Mouse (Mus musculus) CH12.LX (cell line): ENCODE data around the gene Bmp6. TPM values are rescaled to one million over a fixed set of nuclear protein-coding genes. Genes with fewer than 3 reads are reported as not detected.

Experiments
- DNase-seq: peaks from one replicate; pipeline ENCODE4 v3.0.0-alpha.2; 2013; ENCODE audit errors: extremely low read depth
- H3K27ac ChIP-seq: 2 replicates; pipeline ENCODE4 v1.5.1; 2012; ENCODE audit warnings: low read depth, mild to moderate bottlenecking, control low read depth, moderate library complexity; ENCODE audit not compliant: insufficient read depth
- H3K27me3 ChIP-seq: replicated peaks from 2 replicates; pipeline ENCODE3; 2012; ENCODE audit warnings: inconsistent platforms
- H3K36me3 ChIP-seq, 2 experiments: replicated peaks in 1 of 2; 2 replicates each; pipeline versions ENCODE3 to v1.6.1; 2012; ENCODE audit warnings: inconsistent platforms in 1 of 2, low read length in 1 of 2, mild to moderate bottlenecking in 1 of 2, mixed read lengths in 1 of 2, moderate library complexity in 1 of 2; ENCODE audit not compliant: control insufficient read depth in 1 of 2, insufficient read depth in 1 of 2
- H3K4me1 ChIP-seq, 2 experiments: 2 replicates each; pipeline ENCODE4 v1.6.1; 2012; ENCODE audit warnings: inconsistent platforms in 1 of 2, moderate library complexity in 1 of 2; ENCODE audit not compliant: insufficient read depth in 2 of 2, control insufficient read depth in 1 of 2
- H3K4me2 ChIP-seq: 2 replicates; pipeline ENCODE4 v1.6.1; 2012; ENCODE audit warnings: low read depth, mild to moderate bottlenecking, control low read depth; ENCODE audit not compliant: poor library complexity, insufficient read depth, severe bottlenecking
- H3K4me3 ChIP-seq, 3 experiments: fragments of 150-350 bp in 1 of 3; sonication (generic) in 1 of 3; replicated peaks in 1 of 3; 2 replicates each; pipeline versions ENCODE3 to v1.5.1; 2011 to 2012; ENCODE audit warnings: low read depth in 2 of 3, low read length in 2 of 3, mild to moderate bottlenecking in 2 of 3, moderate library complexity in 2 of 3, control low read depth in 1 of 3, improper control_type of control experiment in 1 of 3, inconsistent platforms in 1 of 3, mixed read lengths in 1 of 3; ENCODE audit not compliant: poor library complexity in 1 of 3
- H3K79me2 ChIP-seq: replicated peaks from 2 replicates; pipeline ENCODE4 v1.6.1; 2012; ENCODE audit warnings: mild to moderate bottlenecking, moderate library complexity; ENCODE audit not compliant: control insufficient read depth, poor library complexity, insufficient read depth, severe bottlenecking; ENCODE audit errors: extremely low read depth
- H3K9ac ChIP-seq: 2 replicates; pipeline ENCODE4 v1.6.1; 2012; ENCODE audit warnings: low read depth, mild to moderate bottlenecking, control low read depth, moderate library complexity; ENCODE audit not compliant: insufficient read depth
- H3K9me3 ChIP-seq: replicated peaks from 2 replicates; pipeline ENCODE3; 2012; ENCODE audit warnings: low read length, inconsistent platforms, mixed read lengths
- CHD2 ChIP-seq: IDR thresholded peaks from 2 replicates; pipeline ENCODE4 v1.6.1; 2011; ENCODE audit warnings: low read length, improper control_type of control experiment
- EP300 ChIP-seq: IDR thresholded peaks from 2 replicates; pipeline ENCODE4 v1.6.1; 2011; ENCODE audit warnings: low read length, improper control_type of control experiment
- ETS1 ChIP-seq: conservative IDR thresholded peaks from 2 replicates; pipeline ENCODE4 v1.6.1; 2012; ENCODE audit warnings: low read depth, mild to moderate bottlenecking, inconsistent platforms, low read length, improper control_type of control experiment, moderate library complexity
- GABPA ChIP-seq: IDR thresholded peaks from 2 replicates; pipeline ENCODE4 v1.6.1; 2012; ENCODE audit warnings: low read depth, low read length, improper control_type of control experiment, inconsistent platforms; ENCODE audit not compliant: insufficient replicate concordance
- IRF4 ChIP-seq: IDR thresholded peaks from 2 replicates; pipeline ENCODE4 v1.6.1; 2014; ENCODE audit warnings: low read depth, mild to moderate bottlenecking, inconsistent platforms, low read length, improper control_type of control experiment
- MAFK ChIP-seq: IDR thresholded peaks from 2 replicates; pipeline ENCODE4 v1.6.1; 2011; ENCODE audit warnings: low read length, improper control_type of control experiment; ENCODE audit not compliant: insufficient replicate concordance
- MAX ChIP-seq: IDR thresholded peaks from 2 replicates; pipeline ENCODE4 v1.6.1; 2011; ENCODE audit warnings: low read length, improper control_type of control experiment
- MAZ ChIP-seq: IDR thresholded peaks from 2 replicates; pipeline ENCODE4 v1.6.1; 2012; ENCODE audit warnings: low read depth, mild to moderate bottlenecking, inconsistent platforms, low read length, improper control_type of control experiment, moderate library complexity
- NELFE ChIP-seq: IDR thresholded peaks from 2 replicates; pipeline ENCODE4 v1.6.1; 2011; ENCODE audit warnings: low read depth, low read length, improper control_type of control experiment
- NRF1 ChIP-seq: IDR thresholded peaks from 2 replicates; pipeline ENCODE4 v1.6.1; 2014; ENCODE audit warnings: low read depth, mild to moderate bottlenecking, inconsistent platforms, low read length, improper control_type of control experiment, moderate library complexity
- RAD21 ChIP-seq: IDR thresholded peaks from 2 replicates; pipeline ENCODE4 v1.6.1; 2011; ENCODE audit warnings: low read depth, mild to moderate bottlenecking, low read length, improper control_type of control experiment, moderate library complexity
- SIN3A ChIP-seq: IDR thresholded peaks from 2 replicates; pipeline ENCODE4 v1.6.1; 2012; ENCODE audit warnings: low read length, improper control_type of control experiment, inconsistent platforms
- TBP ChIP-seq: conservative IDR thresholded peaks from 2 replicates; pipeline ENCODE4 v1.6.1; 2011; ENCODE audit warnings: low read depth, low read length, improper control_type of control experiment
- TCF12 ChIP-seq: IDR thresholded peaks from 2 replicates; pipeline ENCODE4 v1.6.1; 2014; ENCODE audit warnings: low read depth, mild to moderate bottlenecking, inconsistent platforms, low read length, improper control_type of control experiment
- UBTF ChIP-seq: IDR thresholded peaks from 2 replicates; pipeline ENCODE4 v1.6.1; 2012; ENCODE audit warnings: low read depth, mild to moderate bottlenecking, inconsistent platforms, low read length, improper control_type of control experiment, moderate library complexity
- USF1 ChIP-seq: IDR thresholded peaks from 2 replicates; pipeline ENCODE4 v1.6.1; 2014; ENCODE audit warnings: low read depth, mild to moderate bottlenecking, inconsistent platforms, low read length, improper control_type of control experiment
- ZMIZ1 ChIP-seq: IDR thresholded peaks from 2 replicates; pipeline ENCODE4 v1.6.1; 2012; ENCODE audit warnings: low read depth, mild to moderate bottlenecking, inconsistent platforms, low read length, improper control_type of control experiment
- dilution Hi-C: fragments of 300-500 bp; cut with MboI; formaldehyde crosslinking; loops from 2 replicates; pipeline ENCODE4 v1.14.3; 2020; ENCODE audit warnings: low sequenced_read_pairs; ENCODE audit not compliant: extremely low pct_unique_long_range_greater_than_20kb, extremely low pct_ligation_motif_present
- in situ Hi-C: fragments of 300-500 bp; cut with MboI; formaldehyde crosslinking; loops from 3 replicates; pipeline ENCODE4 v1.14.3; 2019; ENCODE audit warnings: low sequenced_read_pairs, low pct_ligation_motif_present, low pct_unique_long_range_greater_than_20kb, mixed read lengths
- polyA plus RNA-seq: library from polyadenylated mRNA; unstranded; fragments of >175 nt; gene quantifications from 2 replicates; pipeline ENCODE4 v1.2.1, GENCODE M21; 2012; ENCODE audit warnings: low read depth; ENCODE audit not compliant: insufficient read length
- total RNA-seq, 2 experiments: library from RNA; depleted of rRNA; stranded (reverse); fragments of 300-350 nt in 1 of 2; fragments of >200 nt in 1 of 2; gene quantifications; 2 replicates each; pipeline ENCODE4 v1.2.3; 2012 to 2014

Bmp6 gene
- total and polyA plus RNA-seq, 3 experiments, result 0.16 to 3.5 (median 0.77) TPM

DNA sequence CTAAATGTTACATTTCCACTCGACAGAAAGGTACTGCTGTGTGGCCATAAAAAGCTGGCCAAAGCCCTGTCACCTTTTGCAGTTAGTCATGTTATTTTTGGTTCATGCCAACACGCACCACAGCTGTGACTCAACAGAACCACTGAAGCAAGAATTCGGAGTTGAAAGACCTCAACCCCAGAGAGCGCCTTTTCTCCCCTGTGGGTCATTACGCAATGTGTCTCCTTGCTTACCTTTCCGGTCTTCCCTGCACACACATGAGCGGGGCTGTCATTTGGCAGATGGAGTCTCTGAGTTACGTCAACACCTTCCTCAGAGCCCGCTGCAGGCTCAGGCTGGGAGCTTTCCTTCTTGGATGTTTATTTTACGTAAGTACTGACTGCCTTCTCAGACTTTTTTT is 24.6 kb upstream of the Bmp6 start (continued):
- no peak; the same call in 1 of the 2 replicates for TF ChIP-seq MAZ
- TF ChIP-seq GABPA, result no peak; the same call in 1 of the 2 replicates
- peak; percentile 78 for TF ChIP-seq MAX
- TF ChIP-seq ETS1, result peak; percentile 96
- peak; percentile 41; the same call in 1 of the 2 replicates for TF ChIP-seq MAFK
- TF ChIP-seq TBP, result no peak
- TF ChIP-seq EP300, result peak; percentile 73
- TF ChIP-seq NRF1, result no peak
- no peak for TF ChIP-seq CHD2
- TF ChIP-seq UBTF, result no peak

GRCm38 (mm10) chr13:38324452-38324851 is 20.5 kb upstream of the Bmp6 start:
- in situ Hi-C loops, result no loop called here
- H3K4me3 ChIP-seq, result no peak overlapping the region
- TF ChIP-seq TCF12 (no peak), TBP (no peak), IRF4 (no peak), NELFE (no peak), USF1 (no peak), SIN3A (no peak), UBTF (no peak), MAFK (no peak), RAD21 (no peak), NRF1 (no peak), ZMIZ1 (no peak)
- no peaks in the 10 kb centered on the region; the same call in 1 of the 2 replicates for H3K79me2 ChIP-seq
- H3K4me1 ChIP-seq, result peaks cover 0 to 17% of the 10 kb centered on the region in 2 experiments; a peak in 2 of 4 replicates
- no peaks in the 10 kb centered on the region for H3K27me3 ChIP-seq
- no peaks in the 10 kb centered on the region for H3K36me3 ChIP-seq
- no peak for DNase-seq
- no peak overlapping the region for H3K9ac ChIP-seq
- H3K4me2 ChIP-seq, result no peak overlapping the region
- no peak overlapping the region for H3K27ac ChIP-seq
- dilution Hi-C loops, result no loop called here
- H3K9me3 ChIP-seq, result peaks cover 2% of the 10 kb centered on the region

GRCm38 (mm10) chr13:38327377-38327776 is 17.5 kb upstream of the Bmp6 start:
- no peak for DNase-seq
- no peak for TF ChIP-seq GABPA
- Histone ChIP-seq H3K9ac (no peak overlapping the region), H3K4me1 (no peaks in the 10 kb centered on the region), H3K36me3 (peaks cover 0 to 1% of the 10 kb centered on the region in 2 experiments), H3K27ac (no peak overlapping the region), H3K27me3 (no peaks in the 10 kb centered on the region), H3K4me2 (no peak overlapping the region), H3K79me2 (no peaks in the 10 kb centered on the region), H3K9me3 (no peaks in the 10 kb centered on the region), H3K4me3 (no peak overlapping the region)
- dilution Hi-C loops, result no loop called here
- in situ Hi-C loops, result loop anchor here (25.0 kb wide), 1 partner anchor 260 kb away; no protein-coding TSS in a partner anchor
